15 mouse cellular contexts compared by ENCODE assay signal in genomic region chr19:27073281-27073680, GRCm38 (mm10).
"Had no signal": no experiment of that assay in that cellular context is flagged by ENCODE, and none has a peak within 500 bp of the region (broad histone marks: within the 10 kb centered on the region; RNA-seq: fewer than 3 reads in every experiment).

No protein-coding gene starts in this region.

- H3K9me3 ChIP-seq: kidney, embryonic 15.5 days; limb, embryonic 10.5 days; liver, embryonic 15.5 days; megakaryocyte, embryonic 14.5 days; neural tube, embryonic 15.5 days had no signal

- H3K4me1 ChIP-seq: kidney, embryonic 15.5 days; liver, embryonic 15.5 days; neural tube, embryonic 15.5 days had no signal

- ATAC-seq: midbrain, embryonic 16.5 days had no signal

- DNase-seq: kidney, adult 2 months; kidney, postnatal 25 days; lung, adult 2 months; lung, postnatal 10 days; thymus, postnatal 4 days had no signal

- H3K27me3 ChIP-seq: kidney, embryonic 15.5 days; liver, embryonic 15.5 days; megakaryocyte, embryonic 14.5 days; neural tube, embryonic 15.5 days had no signal

- H3K9ac ChIP-seq: kidney, embryonic 15.5 days; liver, embryonic 15.5 days; neural tube, embryonic 15.5 days had no signal

- H3K36me3 ChIP-seq: kidney, embryonic 15.5 days; limb, embryonic 10.5 days; liver, embryonic 15.5 days; neural tube, embryonic 15.5 days had no signal

- H3K4me2 ChIP-seq: kidney, embryonic 15.5 days; liver, embryonic 11.5 days; liver, embryonic 15.5 days; midbrain, embryonic 11.5 days; neural tube, embryonic 15.5 days had no signal

- H3K27ac ChIP-seq: kidney, embryonic 15.5 days; left cerebral cortex, adult 2 months; limb, embryonic 10.5 days; liver, embryonic 15.5 days; macrophage; neural tube, embryonic 15.5 days had no signal

- H3K4me3 ChIP-seq: kidney, embryonic 15.5 days; left cerebral cortex, adult 2 months; limb, embryonic 10.5 days; liver, embryonic 15.5 days; megakaryocyte, embryonic 14.5 days; neural tube, embryonic 15.5 days had no signal
